Mouse (Mus musculus): ENCODE data around the gene Fgf4.

Fgf4 gene

DNA sequence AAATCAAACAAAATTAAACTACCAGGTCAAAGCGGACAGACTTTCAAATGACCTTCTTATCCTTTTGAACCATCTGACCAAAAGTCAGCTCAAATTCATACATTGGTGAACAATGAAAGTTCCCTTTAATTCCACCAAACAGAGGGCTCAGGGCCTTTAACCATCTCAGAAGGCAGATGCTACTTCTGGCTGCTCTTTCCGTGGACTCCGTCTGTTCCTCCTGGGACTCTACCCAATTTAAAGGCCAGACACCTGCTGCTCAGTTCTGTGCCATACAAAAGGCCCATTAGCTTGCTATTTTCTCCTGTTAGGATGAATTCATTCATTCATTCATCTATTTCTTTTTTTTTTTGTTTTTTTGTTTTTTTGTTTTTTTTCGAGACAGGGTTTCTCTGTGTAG, 65.7 kb downstream of the Fgf4 start:
- no peak for DNase-seq (ENCODE audit: low spot score)

DNA sequence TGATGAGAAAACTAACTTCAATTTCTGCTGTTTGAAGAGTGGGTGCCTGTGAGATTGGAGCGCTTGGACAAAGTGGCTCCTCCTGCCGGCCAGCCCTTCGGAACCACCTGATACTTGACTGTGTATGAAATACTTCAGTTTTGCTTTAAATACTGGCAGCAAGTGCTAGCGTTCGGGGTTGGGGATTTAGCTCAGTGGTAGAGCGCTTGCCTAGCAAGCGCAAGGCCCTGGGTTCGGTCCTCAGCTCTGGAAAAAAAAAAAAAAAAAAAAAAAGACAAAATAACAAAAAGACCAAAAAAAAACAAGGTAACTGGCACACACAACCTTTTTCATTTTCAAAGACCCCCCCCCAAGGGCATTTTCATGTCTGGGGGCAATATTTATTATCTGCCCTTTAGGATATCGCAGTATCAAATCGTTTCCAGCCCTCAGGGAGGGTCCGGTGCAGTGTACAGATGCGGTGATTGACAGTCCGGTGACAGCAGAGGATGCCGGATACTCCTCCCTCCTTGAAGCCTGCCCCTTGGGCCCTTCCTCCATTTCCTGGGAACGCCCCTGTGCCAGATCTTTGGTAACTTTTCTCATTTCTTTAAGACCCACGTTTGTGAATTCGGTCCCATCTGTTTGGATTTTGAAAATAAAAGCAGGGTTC, 67.3 kb downstream of the Fgf4 start:
- no peak for DNase-seq (ENCODE audit: low spot score)

Data from retina, embryonic 14.5 days (tissue).